Mouse (Mus musculus): ENCODE data around the gene Zfp287.

The Zfp287 gene

DNA sequence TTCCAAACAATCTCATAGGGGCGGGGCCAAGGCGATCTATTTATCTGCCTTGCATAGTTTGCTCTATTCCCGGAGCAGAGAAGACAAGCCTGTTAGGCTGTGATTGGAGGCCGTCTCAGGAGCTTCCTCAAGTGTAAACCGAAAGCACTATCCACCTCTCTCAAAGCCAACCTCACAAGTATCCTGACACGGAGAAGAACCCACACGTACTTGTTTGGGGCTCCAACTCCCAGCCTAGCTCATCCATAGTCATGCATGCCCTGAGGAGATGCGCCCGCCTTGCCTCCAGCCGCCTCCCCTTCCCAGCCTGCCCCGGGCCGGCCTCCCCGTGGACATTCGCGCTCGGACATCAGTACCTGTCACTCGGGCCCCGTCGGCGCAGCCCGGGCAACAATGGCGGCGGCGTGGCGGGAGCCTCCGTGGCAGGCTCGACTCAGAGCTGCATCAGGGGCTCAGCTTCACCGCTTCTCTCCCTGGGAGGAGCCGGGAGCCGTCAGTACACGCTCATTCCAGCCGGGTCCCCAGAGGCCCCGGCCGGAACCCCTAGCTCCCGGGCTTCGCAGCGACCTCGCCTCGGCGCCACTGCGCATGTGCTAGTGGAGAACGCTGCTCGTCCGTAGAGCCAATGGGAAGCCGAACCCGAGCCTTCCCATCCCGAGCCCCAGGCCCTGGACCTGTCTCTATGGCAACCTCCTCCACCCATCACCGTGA lies at the start of gene Zfp287:
TSS of gene Zfp287 (minus strand) at position 595 of the 711 bp plus-strand sequence.
- peak; percentile 99 for DNase-seq

DNA sequence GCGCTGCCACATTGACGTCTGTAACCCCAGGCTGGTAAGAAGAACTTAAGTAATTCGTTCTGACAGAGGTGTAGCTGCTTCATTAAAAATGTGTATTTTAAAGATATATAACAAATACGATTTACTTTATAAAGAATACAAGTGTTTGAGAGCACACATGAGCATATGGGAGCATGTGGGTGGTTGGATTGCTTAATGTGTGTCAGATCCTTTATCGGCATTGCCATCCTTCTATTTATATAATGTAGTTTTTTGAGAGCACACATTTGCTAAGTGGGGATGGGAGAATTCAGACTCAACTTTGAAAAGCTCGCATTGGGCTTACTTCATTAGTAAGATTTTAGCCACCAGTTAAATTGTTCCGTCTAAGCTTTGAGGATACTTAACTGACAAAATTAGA lies 44.8 kb upstream of the Zfp287 start:
- DNase-seq, result peak; percentile 24

DNA sequence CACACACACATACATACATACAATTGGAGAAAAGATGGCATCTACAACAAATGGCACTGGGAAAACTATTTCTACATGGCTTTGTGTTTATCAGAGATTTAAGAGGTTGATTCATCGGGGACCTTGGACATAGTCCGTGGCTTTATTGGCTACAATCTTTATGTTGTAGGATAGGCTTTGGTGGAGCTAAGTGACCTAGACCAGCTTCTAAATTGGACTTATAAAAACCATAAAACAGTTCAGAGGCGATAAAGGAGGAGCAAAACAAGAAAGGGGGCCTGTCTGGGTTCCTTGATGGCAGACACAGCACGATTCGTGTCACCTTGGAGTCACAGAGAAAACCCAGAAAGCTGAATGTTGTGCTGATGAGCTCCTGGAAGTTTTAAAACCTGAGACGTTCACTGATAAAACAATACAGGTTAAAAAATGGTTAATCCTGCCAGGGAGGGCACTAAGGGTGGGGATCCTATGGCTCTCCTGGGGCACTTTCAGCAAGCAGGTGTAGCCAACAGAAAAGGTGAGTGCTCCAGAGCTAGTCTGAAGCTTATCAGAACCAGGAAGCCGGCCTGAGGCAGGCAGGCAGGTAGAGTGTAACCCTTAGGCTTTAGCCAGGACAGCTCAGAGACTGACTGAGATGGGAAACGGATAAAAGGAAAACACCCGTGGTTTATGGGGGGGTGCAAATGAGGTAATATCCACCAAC lies 29.2 kb upstream of the Zfp287 start:
- DNase-seq, result no peak

DNA sequence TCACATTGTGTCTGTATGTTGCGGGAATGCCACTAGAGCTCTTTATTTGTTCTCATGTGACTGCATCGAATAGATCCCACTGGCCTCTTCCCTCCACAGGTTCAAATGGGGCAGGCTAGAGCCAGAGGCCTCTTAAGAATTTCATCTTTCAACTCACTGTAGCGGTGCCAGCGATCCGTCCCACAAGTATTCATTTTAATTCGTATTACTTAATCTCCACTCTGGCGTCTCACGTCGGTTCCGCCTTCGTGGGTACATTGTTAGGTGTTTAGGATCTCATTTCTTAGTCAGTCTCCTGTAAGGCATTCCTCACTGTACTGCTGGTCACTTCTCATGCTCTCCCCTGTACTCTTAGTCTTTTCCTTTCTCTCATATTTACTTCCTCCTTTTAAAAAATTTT lies 26.8 kb upstream of the Zfp287 start:
- DNase-seq, result peak; percentile 72

DNA sequence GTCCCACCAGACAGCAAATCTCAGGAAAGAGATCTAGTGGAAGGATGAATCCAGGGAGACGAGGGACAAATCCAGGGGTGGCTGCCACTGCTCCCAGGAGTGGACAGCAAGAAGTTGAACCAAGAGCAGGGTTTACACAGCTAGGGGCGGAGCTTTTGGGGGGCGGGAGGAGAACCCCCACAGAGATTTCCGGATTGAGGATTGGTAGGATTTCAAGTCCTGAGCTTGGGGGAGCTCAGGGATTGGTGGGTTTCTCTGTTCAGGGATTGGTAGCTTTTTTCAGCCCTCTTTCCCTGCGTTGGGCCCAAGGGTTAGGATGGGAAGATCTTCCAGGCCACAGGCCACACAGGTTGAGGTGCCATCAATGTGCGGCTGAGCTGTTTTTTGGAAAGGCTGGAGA lies 26.2 kb upstream of the Zfp287 start:
- DNase-seq, result peak; percentile 62

DNA sequence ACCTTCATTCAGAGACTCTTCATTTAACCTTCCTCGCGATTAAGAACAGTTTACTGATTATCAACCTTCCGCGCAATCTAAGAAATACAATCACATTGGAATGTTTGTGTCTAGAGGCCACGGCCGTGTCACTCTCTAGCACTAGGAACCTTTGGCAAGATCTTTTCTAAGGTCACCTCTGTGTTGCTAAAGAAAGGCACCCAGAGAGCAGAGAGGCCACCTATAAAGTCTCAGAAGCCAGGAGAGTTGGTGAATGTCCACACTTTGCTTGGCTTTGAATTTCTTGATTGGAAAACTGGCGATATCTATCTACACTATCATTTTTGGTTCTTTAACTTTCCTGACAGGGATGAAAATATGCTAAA lies 25.4 kb upstream of the Zfp287 start:
- DNase-seq, result no peak

DNA sequence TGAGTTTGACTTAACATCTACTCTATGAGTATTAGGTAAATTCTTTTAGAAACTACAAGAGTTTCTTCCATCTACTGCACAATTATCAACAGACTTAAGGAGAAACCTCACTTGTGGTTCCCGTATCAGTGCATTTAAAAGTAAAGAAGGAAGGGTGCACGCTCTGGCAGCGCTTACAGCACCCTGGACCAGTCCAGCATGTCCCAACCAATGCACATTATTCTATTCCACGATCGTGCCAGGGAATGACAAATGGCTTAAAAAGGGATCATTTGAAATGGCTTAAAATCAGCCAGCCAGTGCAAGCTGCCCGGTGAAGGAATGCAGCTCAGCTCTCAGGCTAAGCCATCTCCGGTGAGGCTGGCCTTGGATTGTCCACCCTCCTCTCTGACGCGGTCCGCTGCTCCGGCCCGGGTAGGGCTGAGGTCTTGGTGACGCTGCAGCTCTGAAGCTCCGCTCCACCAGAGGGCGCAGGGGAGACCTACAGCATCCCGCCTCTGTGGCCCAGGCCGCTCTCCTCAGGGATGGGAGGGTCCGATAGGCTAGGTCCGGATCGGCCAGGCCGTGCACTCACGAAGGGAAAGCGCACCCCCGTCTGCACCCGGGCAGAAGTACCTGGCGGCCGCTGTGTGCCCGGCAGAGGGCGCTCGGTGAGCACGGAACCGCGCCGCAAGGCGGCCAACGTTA lies 24.9 kb upstream of the Zfp287 start:
- DNase-seq, result peak; percentile 100

DNA sequence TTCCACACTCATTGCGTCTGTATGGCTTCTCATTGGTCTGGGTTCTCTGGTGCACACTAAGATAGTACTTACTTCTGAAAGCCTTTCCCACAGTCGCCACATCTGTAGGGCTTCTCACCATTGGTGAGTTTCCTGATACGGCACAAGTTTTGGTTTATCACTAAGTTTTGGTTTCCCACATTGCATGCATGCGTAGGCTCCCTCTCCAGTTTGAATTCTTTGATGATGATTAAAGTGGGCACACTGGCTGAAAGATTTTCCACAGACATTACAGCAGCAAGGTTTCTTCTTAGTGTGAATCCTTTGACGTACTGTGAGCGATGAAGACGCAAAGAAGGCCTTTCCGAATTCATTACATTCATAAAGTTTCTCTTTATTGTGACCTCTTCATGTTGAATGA lies 21.1 kb upstream of the Zfp287 start, which contains the start of gene Gm10428:
TSS of gene Gm10428 (plus strand) at position 321 of the 400 bp plus-strand sequence.
- DNase-seq, result peak; percentile 54

DNA sequence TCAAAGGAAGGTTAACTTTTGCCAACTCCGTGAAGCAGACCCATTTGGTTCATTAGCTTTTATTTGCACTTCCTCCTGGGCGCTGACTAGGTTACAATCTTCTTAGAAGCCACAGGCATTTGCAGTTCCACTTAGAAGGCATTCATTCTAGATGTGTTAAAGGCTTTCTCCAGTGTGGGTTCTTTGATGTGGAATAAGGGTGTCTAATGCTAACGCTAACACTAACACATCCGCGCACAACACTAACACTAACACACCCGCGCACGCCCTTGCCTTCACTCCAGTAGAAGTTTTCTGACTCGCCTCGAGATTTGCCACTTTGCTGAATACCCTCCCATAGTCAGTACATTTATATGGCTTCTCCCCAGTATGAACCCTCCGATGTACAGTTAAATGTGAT lies 20.5 kb upstream of the Zfp287 start:
- no peak for DNase-seq

DNA sequence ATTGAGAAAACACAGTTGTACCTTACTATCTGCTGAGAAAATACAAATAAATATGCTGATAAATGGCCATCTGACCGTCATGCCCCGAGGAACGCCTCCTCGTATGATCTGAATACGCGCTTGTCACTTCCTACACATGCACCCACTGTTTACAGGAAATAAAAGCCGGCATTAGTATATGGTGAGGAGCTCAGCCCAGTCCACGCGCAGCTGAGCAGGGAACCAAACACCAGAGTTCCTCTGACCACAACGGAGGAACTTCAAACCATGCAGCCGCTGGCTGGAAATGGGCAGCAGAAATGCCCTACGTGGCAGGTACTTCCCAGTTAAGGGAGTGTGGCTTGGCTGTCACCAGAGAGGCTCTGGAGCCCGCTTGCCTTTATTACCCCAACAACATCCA lies 17.7 kb upstream of the Zfp287 start:
- peak; percentile 72 for DNase-seq

DNA sequence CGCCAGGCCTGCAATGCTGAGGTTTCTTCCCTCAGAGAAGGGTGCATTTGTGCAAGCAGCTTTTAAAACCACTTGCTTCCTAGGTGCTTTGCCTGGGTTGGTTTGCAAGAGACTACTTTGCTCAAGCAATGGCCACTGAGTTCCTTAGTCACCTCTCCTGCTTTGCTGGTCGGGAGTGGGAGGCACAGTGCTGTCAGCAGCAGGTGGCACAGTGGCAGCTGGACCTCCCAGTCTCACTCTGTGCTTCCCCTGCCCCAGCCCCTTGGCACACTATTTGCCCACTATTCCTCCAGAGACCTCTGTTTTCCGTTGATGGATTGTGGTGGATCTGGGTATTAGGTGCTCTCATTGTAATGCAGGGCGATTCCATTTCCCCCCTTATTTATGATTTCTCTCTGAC lies 16.4 kb upstream of the Zfp287 start:
- peak; percentile 79 for DNase-seq

DNA sequence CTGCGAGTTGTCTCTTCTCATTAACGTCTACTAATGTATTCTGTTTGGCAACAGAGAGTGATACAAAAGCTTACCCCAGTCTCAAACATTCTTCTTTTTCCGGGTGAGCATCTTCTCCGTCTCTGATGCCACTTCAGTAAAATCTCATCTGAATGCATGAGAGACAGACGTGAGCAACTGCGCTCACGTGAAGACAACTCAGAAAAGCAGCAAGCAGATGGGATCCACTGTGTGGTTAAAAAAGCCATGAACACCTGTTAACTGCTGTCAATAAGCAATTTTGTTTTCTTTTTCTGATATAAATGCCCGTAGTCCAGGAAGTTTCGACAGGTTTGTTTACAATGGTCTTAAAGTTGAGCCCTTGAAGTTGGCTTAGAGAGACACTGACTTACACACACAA lies 15.5 kb upstream of the Zfp287 start:
- DNase-seq, result peak; percentile 9

DNA sequence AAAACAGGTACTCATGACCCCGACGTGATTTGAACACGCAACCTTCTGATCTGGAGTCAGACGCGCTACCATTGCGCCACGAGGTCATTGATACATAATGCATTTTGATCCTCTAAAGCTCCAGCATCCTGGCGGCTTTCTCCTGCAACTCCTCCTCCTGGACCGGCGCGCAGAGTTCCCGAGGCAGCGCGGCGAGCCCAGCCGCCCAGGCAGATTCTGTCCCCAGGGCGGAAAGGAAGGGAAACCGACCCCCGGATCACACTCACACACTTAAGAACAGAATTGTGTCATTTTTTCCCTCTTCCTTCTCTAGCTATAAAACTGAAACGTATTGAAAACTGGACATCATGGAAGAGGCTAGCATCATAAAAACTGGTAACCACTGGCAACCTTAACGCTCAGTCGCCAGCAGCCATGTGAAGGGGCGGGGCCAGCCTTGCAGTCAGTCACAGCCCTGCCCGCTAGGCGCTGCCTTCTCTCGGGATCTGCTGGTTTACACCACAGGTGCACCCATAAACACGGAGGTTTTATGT lies 14.4 kb upstream of the Zfp287 start:
- DNase-seq, result peak; percentile 95

DNA sequence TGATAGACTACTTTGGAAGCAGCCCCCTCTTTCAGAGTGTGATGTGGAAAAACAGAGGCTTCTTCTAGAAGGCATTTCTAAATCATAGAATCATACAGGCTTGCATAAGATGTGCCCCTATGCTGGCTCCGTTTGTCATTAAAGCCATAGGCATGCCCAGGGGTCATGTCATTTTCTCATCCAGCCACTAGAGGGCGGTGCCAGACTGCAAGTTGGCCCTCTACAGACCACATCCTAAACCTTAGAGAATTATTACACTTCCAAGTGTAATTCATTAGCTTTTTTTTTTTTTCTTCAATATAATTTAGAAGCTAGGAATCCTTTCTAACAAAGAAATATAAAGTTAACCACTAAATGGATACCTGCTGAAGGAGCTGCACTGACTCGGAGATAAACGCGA lies 12.4 kb upstream of the Zfp287 start:
- peak; percentile 92 for DNase-seq

DNA sequence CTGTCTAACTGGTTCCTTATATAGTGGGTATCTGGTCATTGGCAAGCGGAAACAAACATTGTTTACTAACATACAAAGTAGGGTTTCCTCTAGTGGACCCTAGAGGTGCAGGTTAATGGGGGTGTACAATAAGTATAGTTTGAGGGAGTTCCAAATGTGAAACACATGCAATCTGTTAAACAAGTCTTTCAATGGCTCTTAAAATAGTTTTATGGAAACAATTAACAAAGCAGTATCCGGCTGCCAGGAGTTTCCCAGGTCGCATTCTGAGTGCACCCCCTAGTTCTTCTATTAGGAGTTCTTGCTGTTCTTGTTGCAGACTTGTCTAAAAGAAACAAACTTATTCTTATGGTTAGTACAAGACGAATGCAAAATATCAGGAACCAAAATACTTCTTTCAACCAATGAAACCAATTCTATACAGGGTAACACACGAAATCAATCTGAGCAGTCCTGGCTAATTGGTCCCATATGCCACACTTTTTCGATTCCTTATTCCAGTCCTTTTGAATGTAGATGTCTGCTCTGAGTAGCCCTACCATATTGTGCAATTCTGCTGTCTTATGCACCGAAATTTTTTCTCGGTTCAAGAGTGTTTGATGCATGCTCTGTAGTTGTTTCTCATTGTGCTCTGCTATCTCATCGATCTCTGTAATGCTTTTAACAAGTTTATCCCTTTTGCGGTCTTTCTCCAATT lies 10.7 kb upstream of the Zfp287 start:
- peak; percentile 27 for DNase-seq

DNA sequence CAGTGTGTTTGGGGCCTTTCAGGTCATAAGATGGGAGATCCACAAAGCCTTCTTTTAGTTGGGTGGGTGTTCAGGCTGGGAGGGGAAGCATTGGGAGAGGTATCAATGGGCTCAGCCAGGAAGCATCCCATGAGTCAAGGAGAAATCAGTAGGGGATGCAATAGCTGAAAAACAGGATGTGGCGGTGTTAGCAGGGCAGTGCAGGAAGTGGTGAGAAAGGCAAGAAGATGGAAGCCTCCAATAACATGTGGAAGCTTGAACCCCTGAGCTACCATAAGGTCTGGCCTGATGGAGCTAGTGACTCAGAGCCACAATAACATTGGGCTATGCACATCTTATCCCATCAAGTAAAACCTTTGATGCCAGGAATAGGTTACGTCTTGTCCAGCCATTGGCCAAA lies 9.5 kb upstream of the Zfp287 start:
- no peak for DNase-seq

DNA sequence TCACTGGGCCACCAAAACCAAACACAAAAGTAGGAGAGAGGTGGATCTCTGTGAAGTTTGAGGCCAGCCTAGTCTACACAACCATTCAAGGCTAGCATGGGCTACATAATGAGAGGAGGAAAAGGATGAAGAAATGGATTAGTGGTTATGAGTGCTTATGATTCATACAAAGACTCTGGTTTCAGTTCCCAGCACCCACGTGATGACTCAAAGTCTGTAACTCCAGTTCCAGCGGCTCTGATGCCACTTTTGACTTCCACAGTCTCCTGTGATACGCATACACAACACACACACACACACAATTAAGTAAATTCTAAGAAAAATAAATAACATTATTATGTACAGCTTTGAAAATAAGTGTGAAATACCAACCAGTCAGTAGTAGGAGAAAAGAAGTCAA lies 960 bp upstream of the Zfp287 start:
- DNase-seq, result peak; percentile 15

DNA sequence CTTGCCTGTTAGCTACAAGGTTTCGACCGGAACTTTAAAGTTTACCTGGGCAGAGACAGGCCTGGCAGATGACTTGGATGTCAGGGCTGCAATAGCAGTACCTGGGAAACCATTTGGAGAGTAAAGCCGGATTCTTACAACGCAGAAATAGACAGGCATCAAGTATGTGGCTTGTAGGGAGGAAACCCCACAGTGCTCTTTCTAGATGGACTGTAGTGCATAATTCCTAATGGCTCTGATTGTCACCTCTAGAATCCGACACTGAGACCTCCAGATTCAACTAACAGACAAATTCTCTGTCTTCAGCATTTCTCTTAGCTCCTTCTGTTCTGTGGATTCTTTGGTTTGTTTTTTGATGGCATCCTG lies 300 bp upstream of the Zfp287 start:
- DNase-seq, result no peak

DNA sequence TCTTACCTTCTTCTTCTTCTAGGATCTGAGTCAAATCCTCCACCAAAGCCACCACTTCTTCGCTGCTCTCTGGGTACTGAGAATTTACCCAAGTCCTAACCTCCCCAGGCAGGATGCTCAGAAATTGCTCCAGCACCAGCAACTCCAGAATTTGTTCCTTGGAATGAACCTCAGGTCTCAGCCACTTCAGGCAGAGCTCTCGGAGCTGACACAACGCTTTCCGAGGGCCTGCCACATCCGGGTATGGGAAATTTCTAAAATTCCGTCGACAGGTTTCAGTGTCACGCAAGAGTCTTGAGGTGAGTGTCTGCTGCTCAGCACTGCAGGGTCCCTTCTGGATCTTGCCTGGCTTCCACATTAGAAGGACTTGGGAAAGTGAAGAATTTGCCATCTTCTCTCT lies 3.4 kb downstream of the Zfp287 start:
- DNase-seq, result peak; percentile 65

DNA sequence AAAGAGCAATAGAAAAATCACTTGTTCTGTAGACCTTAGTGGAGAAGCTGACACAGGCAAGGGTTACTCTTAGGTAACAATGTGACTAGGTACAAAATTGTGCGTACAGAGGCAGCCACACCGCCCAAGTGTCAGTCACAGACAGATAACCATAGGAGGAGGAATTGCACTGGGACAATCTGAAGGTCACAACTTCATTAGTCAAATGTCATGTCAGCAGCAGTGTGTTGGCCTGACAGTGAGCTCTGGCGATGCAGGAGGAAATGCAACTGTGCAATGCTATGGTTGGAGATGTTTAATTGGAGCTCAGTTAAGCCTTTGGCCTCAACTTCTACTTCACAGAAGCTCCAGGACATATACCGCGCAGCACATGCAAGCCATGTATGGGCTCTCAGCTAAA lies 21.0 kb downstream of the Zfp287 start:
- DNase-seq, result peak; percentile 70

DNA sequence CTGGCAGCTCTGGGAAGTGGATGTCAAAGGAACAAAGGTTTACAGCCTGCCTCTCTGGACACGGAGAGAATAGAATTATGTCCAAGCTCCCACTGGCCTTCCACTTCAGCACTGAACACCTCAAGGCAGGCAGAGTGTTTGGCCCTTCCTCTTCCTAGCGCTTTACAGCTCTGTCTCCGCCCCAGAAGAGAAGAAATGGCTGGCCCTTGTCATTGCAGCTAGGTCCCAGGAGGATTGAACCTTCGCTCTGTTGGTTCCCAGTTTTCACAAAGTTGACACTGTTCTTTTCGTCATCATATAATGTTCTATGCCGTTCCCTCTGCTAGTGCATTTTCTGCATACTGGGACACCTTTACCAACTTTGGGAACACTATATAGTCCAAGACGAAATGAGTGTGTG lies 23.5 kb downstream of the Zfp287 start:
- DNase-seq, result peak; percentile 57

DNA sequence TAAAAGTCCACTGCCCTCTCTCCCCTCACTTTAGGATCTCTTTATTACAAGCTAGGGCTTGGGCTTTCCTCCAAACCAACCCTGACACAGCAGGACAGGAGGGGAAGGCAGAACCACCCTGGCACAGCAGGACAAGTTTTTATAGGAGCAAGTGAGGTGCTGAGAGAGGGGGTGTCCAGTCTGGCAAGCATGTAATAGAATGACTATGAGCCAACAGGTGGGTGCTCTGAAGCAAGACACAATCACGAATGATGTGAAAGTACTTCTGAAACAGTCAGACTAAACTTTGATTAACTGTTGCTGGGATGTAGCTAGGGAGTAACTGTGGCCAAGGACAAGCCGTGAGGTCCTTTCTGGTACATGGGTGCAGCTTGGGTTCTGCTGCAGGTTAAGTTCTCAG lies 25.6 kb downstream of the Zfp287 start:
- DNase-seq, result peak; percentile 64

DNA sequence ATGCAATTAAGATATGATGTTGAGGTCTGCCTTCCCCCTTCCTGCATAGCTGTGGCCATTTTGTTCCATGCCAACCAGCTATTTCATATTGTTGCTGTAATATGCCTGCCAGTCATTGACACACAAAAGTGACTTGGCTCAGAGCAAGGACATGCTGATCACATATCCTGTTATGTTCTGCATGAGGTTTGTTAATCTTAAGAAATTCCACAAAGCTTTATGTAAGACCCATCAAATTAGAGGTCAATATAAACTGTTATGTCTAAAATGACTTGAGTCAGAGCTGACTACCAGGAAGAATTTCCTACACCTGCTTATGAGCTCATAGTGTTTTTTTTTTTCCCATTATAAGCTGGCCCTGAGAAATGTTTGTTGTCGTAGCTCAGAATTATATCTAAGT lies 30.5 kb downstream of the Zfp287 start:
- DNase-seq, result no peak

All from heart, adult 11 months (tissue).